Mouse (Mus musculus) B cell, adult 2 months (primary cell): ENCODE results near the gene Plscr4.

Source experiments
- DNase-seq, 2 experiments: peaks; one replicate each; pipeline ENCODE4 v3.0.0; 2022

Plscr4 gene

DNA sequence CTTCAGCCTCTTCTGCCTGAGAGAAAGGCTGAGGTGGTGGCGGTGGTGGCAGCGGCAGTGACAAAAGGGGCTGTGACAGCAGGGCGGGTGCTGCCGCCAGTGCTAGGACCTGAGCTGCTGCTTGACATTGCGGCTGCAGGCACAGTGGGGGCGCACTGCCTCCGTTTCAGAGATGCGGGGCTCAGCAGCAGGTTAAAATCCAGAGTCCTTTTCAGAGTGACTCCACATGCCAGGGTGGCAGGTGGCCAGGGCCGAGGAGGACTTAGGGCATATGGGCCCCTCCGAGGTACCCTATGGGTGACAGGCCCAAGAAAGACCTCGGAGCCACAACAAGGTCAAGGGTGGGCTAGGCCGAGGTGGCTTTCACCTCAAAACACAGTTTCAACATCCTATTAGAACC lies 59.9 kb downstream of the Plscr4 start:
- no peak for DNase-seq

DNA sequence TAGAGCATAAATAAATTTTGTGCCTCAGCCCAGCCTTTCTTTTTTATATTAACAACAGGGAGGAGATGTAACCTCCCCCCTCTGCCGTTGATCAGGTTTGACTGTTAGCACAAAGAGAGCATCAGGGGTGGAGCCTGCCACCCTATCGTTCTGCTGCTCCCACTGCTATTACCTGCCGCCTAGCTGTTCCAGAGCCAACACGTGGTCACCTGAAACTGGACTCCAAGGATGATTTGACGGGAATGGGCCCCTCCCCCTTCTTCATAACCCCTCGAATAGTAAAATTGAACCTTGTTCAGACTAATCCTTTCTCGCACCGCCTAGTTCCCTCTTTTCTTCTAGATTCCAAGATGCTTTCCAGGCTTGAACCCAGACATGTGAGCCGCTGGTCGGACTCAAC lies 63.6 kb downstream of the Plscr4 start:
- no peak for DNase-seq

DNA sequence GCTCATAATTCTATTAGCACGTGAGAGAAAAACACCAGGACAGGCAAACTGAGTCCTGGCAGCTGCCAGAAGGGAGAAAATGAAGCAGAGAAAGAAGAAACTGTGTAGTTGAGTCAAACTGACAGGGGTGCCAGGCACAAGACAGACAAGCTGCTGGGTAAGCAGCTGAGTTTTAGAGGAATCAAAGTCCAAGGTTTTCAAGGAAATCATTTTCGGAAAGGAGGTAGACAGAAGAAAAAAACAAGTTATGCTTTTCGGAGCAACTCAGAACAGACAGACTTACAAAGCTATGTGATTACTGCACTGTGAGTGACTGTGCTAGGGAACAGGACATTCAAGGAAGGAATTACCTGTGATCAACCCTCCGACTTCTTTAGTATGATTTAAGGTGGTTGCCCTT lies 67.3 kb downstream of the Plscr4 start:
- no peak for DNase-seq

DNA sequence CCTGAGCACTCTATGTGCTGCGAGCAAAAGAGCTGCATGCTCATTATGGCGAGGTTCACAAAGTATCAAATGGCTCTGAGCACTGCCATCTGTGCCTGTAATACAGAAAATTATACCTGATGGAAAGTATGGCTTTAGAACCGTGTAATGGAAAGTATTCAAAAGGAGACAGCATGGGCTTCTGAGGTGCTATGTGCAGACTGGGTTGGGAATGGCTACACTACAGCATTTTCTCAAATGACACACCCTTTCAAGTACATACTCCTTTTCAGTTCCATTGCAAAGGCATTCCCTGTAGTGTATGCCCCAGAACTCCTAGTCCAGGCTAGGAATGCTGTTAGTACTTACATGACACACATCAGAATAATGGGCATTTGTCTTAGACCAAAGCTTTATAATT lies 72.9 kb downstream of the Plscr4 start:
- no peak for DNase-seq

DNA sequence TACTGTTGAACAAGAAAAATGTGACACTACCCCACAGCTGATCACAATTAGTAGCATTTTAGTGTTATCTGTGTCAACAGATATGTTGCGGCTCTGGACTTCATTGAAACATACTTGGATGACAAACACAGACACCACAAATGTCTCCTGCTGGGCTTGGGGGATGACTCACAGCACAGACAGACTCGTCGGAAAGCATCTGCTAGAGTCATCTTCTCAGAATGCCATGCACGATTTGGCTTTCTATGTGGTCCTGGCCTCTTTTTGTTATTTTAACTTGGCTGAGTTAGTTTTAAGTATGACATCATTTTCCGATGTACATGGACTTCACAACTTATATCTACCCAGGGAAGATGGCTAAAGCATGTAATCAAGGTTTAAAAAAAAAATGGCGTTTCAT lies 80.6 kb downstream of the Plscr4 start:
- no peak for DNase-seq

DNA sequence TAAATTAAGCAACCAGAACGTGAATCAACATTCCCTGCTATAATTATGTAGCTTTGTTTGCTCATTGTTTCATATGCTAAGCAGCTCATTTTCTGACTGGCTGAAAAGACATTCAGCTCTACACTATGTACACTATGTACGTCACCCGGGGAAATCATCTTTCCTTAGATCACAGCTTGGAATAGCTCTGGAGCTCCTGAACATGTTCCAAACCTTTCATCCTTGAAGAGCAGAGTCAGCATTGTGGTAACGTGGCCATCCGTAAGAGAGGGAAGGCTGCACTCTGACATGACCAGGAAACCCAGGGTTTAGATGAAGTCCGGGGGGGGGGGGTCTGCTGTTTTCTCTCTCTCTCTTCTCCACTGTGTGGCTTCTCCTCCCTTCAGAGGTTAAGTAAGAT lies 81.0 kb downstream of the Plscr4 start:
- DNase-seq, result no peak
